ENCODE assay signal across 8 mouse cellular contexts in genomic region chr17:24426471-24427169, GRCm38 (mm10). TPM values are rescaled to one million over a fixed set of nuclear protein-coding genes. Genes with fewer than 3 reads are reported as not detected.
A peak's percentile ranks its signal among the peaks of the same experiment; 100 is the strongest.
DNase-seq lines count a peak whose midpoint lies in the region; ATAC-seq and TF ChIP-seq lines count a peak whose summit lies in the region.

TSS of gene Eci1 (plus strand) at chr17:24426641.

- DNase-seq in gastrocnemius, adult 8-10 months (ENCODE audit: low spot score in 2 of 2), result peak; percentile 95 to 97
- peak; percentile 62 for DNase-seq in hindlimb bud, embryonic 11.5 days (ENCODE audit: extremely low spot score, low read depth, low spot score)
- peak; percentile 84 to 92 for DNase-seq in left cerebral cortex, adult 8-10 months (ENCODE audit: low spot score in 2 of 2)
- peak; percentile 94 to 95 for DNase-seq in right cerebral cortex, postnatal 10 days (ENCODE audit: low spot score in 2 of 2)
- DNase-seq in urinary bladder, postnatal 25 days (ENCODE audit: low spot score), result peak; percentile 87

- no peaks in the 10 kb centered on the region for H3K9me3 ChIP-seq in megakaryocyte, embryonic 14.5 days

- peak within 1 kb of the TSS; percentile 90 for H3K27ac ChIP-seq in cortical plate, adult 2 months (ENCODE audit: insufficient read depth, low read length)

- H3K4me1 ChIP-seq in cortical plate, adult 2 months (ENCODE audit: control insufficient read depth, insufficient read depth, low read length), result no peaks in the 10 kb centered on the region
- H3K4me1 ChIP-seq in megakaryocyte, embryonic 14.5 days, result peaks cover 26% of the 10 kb centered on the region

- H3K4me3 ChIP-seq in cortical plate, adult 2 months (ENCODE audit: insufficient read depth, low read length), result peak within 1 kb of the TSS; percentile 49
- H3K4me3 ChIP-seq in megakaryocyte, embryonic 14.5 days (replicated peaks), result peak within 1 kb of the TSS; percentile 98

- no peaks in the 10 kb centered on the region for H3K27me3 ChIP-seq in megakaryocyte, embryonic 14.5 days (replicated peaks)

- TF ChIP-seq POLR2A in cortical plate, adult 2 months (IDR thresholded peaks at IDR 0.05; ENCODE audit: extremely low read depth, insufficient read depth, low read length), result peak; percentile 59; the same call in 1 of the 2 replicates

- ATAC-seq in activated CD4-positive, CD25-positive, alpha-beta regulatory T cell, adult 4 months, result peak; percentile 87

- peaks cover 54% of the 10 kb centered on the region for H3K36me3 ChIP-seq in megakaryocyte, embryonic 14.5 days (replicated peaks; ENCODE audit: low read length)

- no peak for TF ChIP-seq CTCF in cortical plate, adult 2 months (IDR thresholded peaks at IDR 0.05; ENCODE audit: extremely low read depth, insufficient read depth, low read length)

RNA-seq across cellular contexts. Expression of gene Eci1, which starts in this region (rescaled TPM):
- 10 to 100 TPM; 57.0 to 77.2 TPM for polyA plus RNA-seq in activated CD4-positive, CD25-positive, alpha-beta regulatory T cell, adult 4 months (2017; shearing (Covaris generic))
- polyA plus RNA-seq in cortical plate, adult 2 months (2012; rRNA removed), result 55.4 and 55.9 TPM in 2 replicates
- total RNA-seq in gastrocnemius, adult 8-10 months (2022), result 100 to 1,000 TPM; 133 to 159 (median 146) TPM
- 10 to 100 TPM; 24.1 to 34.1 (median 31.1) TPM for total RNA-seq in left cerebral cortex, adult 8-10 months (2022)
- polyA plus RNA-seq in megakaryocyte, embryonic 14.5 days (2012; ENCODE audit: insufficient read depth, low replicate concordance), result 11.7 and 67.7 TPM in 2 replicates

Comparison
In these comparisons a context has a peak if more than half of its experiments do, and no peak if none do; other contexts are left out.
1. Peak in every context shown above with its lines: DNase-seq, ATAC-seq, H3K4me3 ChIP-seq and H3K27ac ChIP-seq.